Mouse (Mus musculus): ENCODE data around the gene Fgfr2. TPM values are rescaled to one million over a fixed set of nuclear protein-coding genes. Genes with fewer than 3 reads are reported as not detected.
"Not testable (repeated sequence)": the region's sequence is repeated elsewhere in the genome, so short reads cannot be mapped to it uniquely, and the experiment has no call there.

Fgfr2 gene
- polyA plus RNA-seq, 1 experiment from 2014 or later = 24.1 TPM

- H3K4me1 ChIP-seq (ENCODE audit: control insufficient read depth, insufficient read depth, low read depth, low read length); H3K27ac ChIP-seq (ENCODE audit: low read depth, low read length); H3K9me3 ChIP-seq (ENCODE audit: control insufficient read depth, low read length); ATAC-seq; H3K27me3 ChIP-seq (replicated peaks; ENCODE audit: control insufficient read depth, insufficient read depth, low read length); H3K36me3 ChIP-seq (ENCODE audit: control insufficient read depth, insufficient read depth, low read length); H3K4me3 ChIP-seq (ENCODE audit: low read length); H3K4me2 ChIP-seq (ENCODE audit: low read length); H3K9ac ChIP-seq (ENCODE audit: low read depth, low read length): not testable (repeated sequence)
- 79% methylated on average over 9 of the region's 9 CpGs for WGBS
Observed at GRCm38 (mm10) chr7:131082403-131082802, 2040.7 kb downstream of the Fgfr2 start.

- H3K9ac ChIP-seq (ENCODE audit: low read depth, low read length) = no peak overlapping the region
- H3K4me3 ChIP-seq (ENCODE audit: low read length) = no peak overlapping the region
- H3K4me1 ChIP-seq (ENCODE audit: control insufficient read depth, insufficient read depth, low read depth, low read length) = no peaks in the 10 kb centered on the region
- ATAC-seq = no peak
- 0% methylated on average over 1 of the region's 1 CpGs for WGBS
- H3K36me3 ChIP-seq (ENCODE audit: control insufficient read depth, insufficient read depth, low read length) = no peaks in the 10 kb centered on the region
- no peak overlapping the region for H3K4me2 ChIP-seq (ENCODE audit: low read length)
- H3K27me3 ChIP-seq (replicated peaks; ENCODE audit: control insufficient read depth, insufficient read depth, low read length) = no peaks in the 10 kb centered on the region
- no peak overlapping the region for H3K27ac ChIP-seq (ENCODE audit: low read depth, low read length)
- no peaks in the 10 kb centered on the region for H3K9me3 ChIP-seq (ENCODE audit: control insufficient read depth, low read length)
Observed at GRCm38 (mm10) chr7:131075956-131076355, 2047.2 kb downstream of the Fgfr2 start.

- not testable (repeated sequence) for H3K36me3 ChIP-seq (ENCODE audit: control insufficient read depth, insufficient read depth, low read length); H3K27ac ChIP-seq (ENCODE audit: low read depth, low read length); H3K9ac ChIP-seq (ENCODE audit: low read depth, low read length); ATAC-seq; H3K4me1 ChIP-seq (ENCODE audit: control insufficient read depth, insufficient read depth, low read depth, low read length); H3K4me2 ChIP-seq (ENCODE audit: low read length); H3K27me3 ChIP-seq (replicated peaks; ENCODE audit: control insufficient read depth, insufficient read depth, low read length); H3K4me3 ChIP-seq (ENCODE audit: low read length); H3K9me3 ChIP-seq (ENCODE audit: control insufficient read depth, low read length)
- 88% methylated on average over 6 of the region's 6 CpGs for WGBS
Observed at GRCm38 (mm10) chr7:131074098-131074497, 2049.1 kb downstream of the Fgfr2 start.

GRCm38 (mm10) chr7:131073476-131073875, 2049.7 kb downstream of the Fgfr2 start:
- not testable (repeated sequence) for H3K36me3 ChIP-seq (ENCODE audit: control insufficient read depth, insufficient read depth, low read length); H3K4me2 ChIP-seq (ENCODE audit: low read length); H3K4me1 ChIP-seq (ENCODE audit: control insufficient read depth, insufficient read depth, low read depth, low read length); H3K4me3 ChIP-seq (ENCODE audit: low read length); H3K27ac ChIP-seq (ENCODE audit: low read depth, low read length); H3K9me3 ChIP-seq (ENCODE audit: control insufficient read depth, low read length); H3K27me3 ChIP-seq (replicated peaks; ENCODE audit: control insufficient read depth, insufficient read depth, low read length); ATAC-seq; H3K9ac ChIP-seq (ENCODE audit: low read depth, low read length)
- 96% methylated on average over 3 of the region's 3 CpGs for WGBS

- not testable (repeated sequence) for H3K9me3 ChIP-seq (ENCODE audit: control insufficient read depth, low read length); H3K4me1 ChIP-seq (ENCODE audit: control insufficient read depth, insufficient read depth, low read depth, low read length); H3K27me3 ChIP-seq (replicated peaks; ENCODE audit: control insufficient read depth, insufficient read depth, low read length); H3K27ac ChIP-seq (ENCODE audit: low read depth, low read length); H3K36me3 ChIP-seq (ENCODE audit: control insufficient read depth, insufficient read depth, low read length); H3K4me2 ChIP-seq (ENCODE audit: low read length); H3K9ac ChIP-seq (ENCODE audit: low read depth, low read length); ATAC-seq; H3K4me3 ChIP-seq (ENCODE audit: low read length)
- 7% methylated on average over 1 of the region's 1 CpGs for WGBS
Observed at GRCm38 (mm10) chr7:131068191-131068590, 2055.0 kb downstream of the Fgfr2 start.

- no peak overlapping the region for H3K4me2 ChIP-seq (ENCODE audit: low read length)
- H3K27ac ChIP-seq (ENCODE audit: low read depth, low read length) = no peak overlapping the region
- no peak for ATAC-seq
- no peak overlapping the region for H3K4me3 ChIP-seq (ENCODE audit: low read length)
- H3K4me1 ChIP-seq (ENCODE audit: control insufficient read depth, insufficient read depth, low read depth, low read length) = no peaks in the 10 kb centered on the region
- no peak overlapping the region for H3K9ac ChIP-seq (ENCODE audit: low read depth, low read length)
- no peaks in the 10 kb centered on the region for H3K9me3 ChIP-seq (ENCODE audit: control insufficient read depth, low read length)
- H3K36me3 ChIP-seq (ENCODE audit: control insufficient read depth, insufficient read depth, low read length) = no peaks in the 10 kb centered on the region
- no peaks in the 10 kb centered on the region for H3K27me3 ChIP-seq (replicated peaks; ENCODE audit: control insufficient read depth, insufficient read depth, low read length)
- WGBS = 83% methylated on average over 2 of the region's 2 CpGs
Observed at GRCm38 (mm10) chr7:131062541-131062940, 2060.6 kb downstream of the Fgfr2 start.

GRCm38 (mm10) chr7:131059808-131060207, 2063.3 kb downstream of the Fgfr2 start:
- not testable (repeated sequence) for H3K4me1 ChIP-seq (ENCODE audit: control insufficient read depth, insufficient read depth, low read depth, low read length); ATAC-seq; H3K4me2 ChIP-seq (ENCODE audit: low read length); H3K4me3 ChIP-seq (ENCODE audit: low read length); H3K27ac ChIP-seq (ENCODE audit: low read depth, low read length); H3K9me3 ChIP-seq (ENCODE audit: control insufficient read depth, low read length); H3K36me3 ChIP-seq (ENCODE audit: control insufficient read depth, insufficient read depth, low read length); H3K9ac ChIP-seq (ENCODE audit: low read depth, low read length); H3K27me3 ChIP-seq (replicated peaks; ENCODE audit: control insufficient read depth, insufficient read depth, low read length)
- 84% methylated on average over 2 of the region's 2 CpGs for WGBS

GRCm38 (mm10) chr7:131057918-131058317, 2065.2 kb downstream of the Fgfr2 start:
- not testable (repeated sequence) for H3K27ac ChIP-seq (ENCODE audit: low read depth, low read length); H3K4me2 ChIP-seq (ENCODE audit: low read length); ATAC-seq; H3K36me3 ChIP-seq (ENCODE audit: control insufficient read depth, insufficient read depth, low read length); H3K4me3 ChIP-seq (ENCODE audit: low read length); H3K27me3 ChIP-seq (replicated peaks; ENCODE audit: control insufficient read depth, insufficient read depth, low read length); H3K9ac ChIP-seq (ENCODE audit: low read depth, low read length); H3K9me3 ChIP-seq (ENCODE audit: control insufficient read depth, low read length); H3K4me1 ChIP-seq (ENCODE audit: control insufficient read depth, insufficient read depth, low read depth, low read length)
- WGBS = 82% methylated on average over 9 of the region's 9 CpGs

GRCm38 (mm10) chr7:131054808-131055370, 2068.3 kb downstream of the Fgfr2 start:
- Histone ChIP-seq H3K27ac (ENCODE audit: low read depth, low read length) (no peak overlapping the region), H3K4me1 (ENCODE audit: control insufficient read depth, insufficient read depth, low read depth, low read length) (no peaks in the 10 kb centered on the region), H3K9me3 (ENCODE audit: control insufficient read depth, low read length) (no peaks in the 10 kb centered on the region), H3K27me3 (replicated peaks; ENCODE audit: control insufficient read depth, insufficient read depth, low read length) (no peaks in the 10 kb centered on the region), H3K4me2 (ENCODE audit: low read length) (no peak overlapping the region), H3K9ac (ENCODE audit: low read depth, low read length) (no peak overlapping the region), H3K36me3 (ENCODE audit: control insufficient read depth, insufficient read depth, low read length) (no peaks in the 10 kb centered on the region), H3K4me3 (ENCODE audit: low read length) (no peak overlapping the region)
- no peak for ATAC-seq

GRCm38 (mm10) chr7:131049829-131050228, 2073.3 kb downstream of the Fgfr2 start:
- H3K4me3 ChIP-seq (ENCODE audit: low read length); H3K9me3 ChIP-seq (ENCODE audit: control insufficient read depth, low read length); H3K4me1 ChIP-seq (ENCODE audit: control insufficient read depth, insufficient read depth, low read depth, low read length); H3K9ac ChIP-seq (ENCODE audit: low read depth, low read length); H3K27me3 ChIP-seq (replicated peaks; ENCODE audit: control insufficient read depth, insufficient read depth, low read length); H3K4me2 ChIP-seq (ENCODE audit: low read length); ATAC-seq; H3K27ac ChIP-seq (ENCODE audit: low read depth, low read length); H3K36me3 ChIP-seq (ENCODE audit: control insufficient read depth, insufficient read depth, low read length): not testable (repeated sequence)
- WGBS = 90% methylated on average over 8 of the region's 8 CpGs
